Mouse (Mus musculus): Measurements from ENCODE around the gene Aldh3a1. TPM values are rescaled to one million over a fixed set of nuclear protein-coding genes. Genes with fewer than 3 reads are reported as not detected.
A peak's percentile ranks its signal among the peaks of the same experiment; 100 is the strongest.

Aldh3a1 gene
- total and polyA plus RNA-seq, 3 experiments = 0.08 TPM; not detected in 2

DNA sequence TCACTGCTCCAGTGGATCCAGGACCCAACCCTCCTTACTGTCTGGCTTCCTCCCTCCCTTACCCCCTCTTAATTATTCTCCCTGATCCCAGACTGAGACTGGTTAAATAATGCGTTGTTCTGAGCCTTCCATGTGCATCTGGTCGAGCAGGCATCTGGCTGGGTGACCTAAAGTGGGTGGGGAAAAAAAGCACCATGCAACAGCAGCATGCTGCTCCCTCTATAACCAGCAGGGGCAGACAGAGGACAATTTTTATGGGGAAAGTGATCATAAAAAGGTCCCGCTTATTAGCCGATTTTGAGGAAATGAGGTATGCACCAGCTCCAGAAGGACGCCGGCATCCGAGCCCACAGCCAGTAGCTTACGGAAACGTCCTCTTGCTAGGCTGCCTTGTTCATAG, 24.0 kb downstream of the Aldh3a1 start (continued):
- TF ChIP-seq ELF1 (IDR thresholded peaks at IDR 0.05; ENCODE audit: low read depth, low read length) = 0 out of 2 replicates have a peak, but pooled peaks have one; percentile 4
- no peak for TF ChIP-seq ETS1 (IDR thresholded peaks at IDR 0.05; ENCODE audit: low read depth, low read length)
- peak; percentile 96 for TF ChIP-seq ZC3H11A (IDR thresholded peaks at IDR 0.05; ENCODE audit: low read depth, low read length)
- peak; percentile 87 for TF ChIP-seq MYC (IDR thresholded peaks at IDR 0.05; ENCODE audit: low read depth, low read length)
- no peak for TF ChIP-seq GABPA (IDR thresholded peaks at IDR 0.05; ENCODE audit: low read depth, low read length)
- no peak for TF ChIP-seq TAL1 (IDR thresholded peaks at IDR 0.05; ENCODE audit: low read length)
- TF ChIP-seq KAT2A (conservative IDR thresholded peaks at IDR 0.05; ENCODE audit: low read depth, low read length) = no peak
- TF ChIP-seq CHD2 (IDR thresholded peaks at IDR 0.05; ENCODE audit: low read length) = no peak
- no peak for TF ChIP-seq NELFE (IDR thresholded peaks at IDR 0.05; ENCODE audit: low read depth, low read length)
- peak; percentile 64; the same call in 1 of the 2 replicates for TF ChIP-seq TBP (IDR thresholded peaks at IDR 0.05; ENCODE audit: low read depth, low read length)
- TF ChIP-seq MAZ (IDR thresholded peaks at IDR 0.05; ENCODE audit: low read depth, low read length) = 0 out of 2 replicates have a peak, but pooled peaks have one; percentile 12
- no peak for TF ChIP-seq POLR2AphosphoS2 (IDR thresholded peaks at IDR 0.05; ENCODE audit: low read length)
- 0 out of 2 replicates have a peak, but pooled peaks have one; percentile 8 for TF ChIP-seq GATA1 (IDR thresholded peaks at IDR 0.05; ENCODE audit: low read depth, low read length)
- TF ChIP-seq ZMIZ1 (IDR thresholded peaks at IDR 0.05; ENCODE audit: low read depth, low read length) = no peak
- TF ChIP-seq POLR2A (IDR thresholded peaks at IDR 0.05; ENCODE audit: control insufficient read depth in 1 of 2, insufficient read depth in 1 of 2, low read depth in 1 of 2, low read length in 2 of 2, poor library complexity in 1 of 2) = no peak
- TF ChIP-seq BHLHE40 (IDR thresholded peaks at IDR 0.05; ENCODE audit: borderline replicate concordance, low read depth, low read length) = no peak
- no peak for TF ChIP-seq MAFK (IDR thresholded peaks at IDR 0.05; ENCODE audit: borderline replicate concordance, low read depth, low read length)
- peak; percentile 97 for TF ChIP-seq SMC3 (IDR thresholded peaks at IDR 0.05; ENCODE audit: low read depth, low read length)
- TF ChIP-seq E2F4 (IDR thresholded peaks at IDR 0.05; ENCODE audit: borderline replicate concordance, low read depth, low read length) = no peak
- peak; percentile 69 to 99 (median 88) for TF ChIP-seq CTCF (IDR thresholded peaks at IDR 0.05 in 2 of 3, conservative IDR thresholded peaks at IDR 0.05 in 1 of 3; ENCODE audit: control insufficient read depth in 1 of 3, insufficient read depth in 1 of 3, low read depth in 2 of 3, low read length in 3 of 3, poor library complexity in 1 of 3, severe bottlenecking in 1 of 3)
- no peak for TF ChIP-seq UBTF (IDR thresholded peaks at IDR 0.05; ENCODE audit: borderline replicate concordance, insufficient read depth, low read depth, low read length)
- no peak for TF ChIP-seq USF2 (IDR thresholded peaks at IDR 0.05; ENCODE audit: borderline replicate concordance in 1 of 2, insufficient read depth in 1 of 2, low read depth in 1 of 2, low read length in 2 of 2)
- TF ChIP-seq CHD1 (IDR thresholded peaks at IDR 0.05; ENCODE audit: low read depth, low read length) = no peak

DNA sequence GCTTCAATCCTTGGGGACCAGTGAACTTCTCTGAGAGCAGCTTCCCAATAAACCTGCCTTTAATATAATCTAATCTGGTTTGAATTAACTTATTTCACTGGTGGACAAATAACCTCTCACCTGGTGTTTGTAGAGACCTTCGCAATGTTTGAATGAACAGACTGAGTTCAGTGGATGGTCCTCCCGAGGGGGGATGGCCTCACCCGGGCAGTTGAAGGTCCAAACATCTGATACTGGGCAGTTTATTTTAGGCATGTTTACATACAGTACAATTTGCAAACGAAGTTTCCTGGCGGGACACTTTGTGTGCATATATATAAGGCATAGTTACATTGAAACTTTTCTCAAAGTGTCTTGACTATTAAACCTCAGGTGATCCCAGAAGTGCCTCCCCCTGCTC, 26.8 kb downstream of the Aldh3a1 start:
- peaks cover 0 to 5% of the 10 kb centered on the region in 2 experiments; a peak in 2 of 4 replicates for H3K4me1 ChIP-seq (ENCODE audit: control insufficient read depth in 1 of 2, insufficient read depth in 2 of 2, low read length in 2 of 2)
- H3K9me3 ChIP-seq (replicated peaks; ENCODE audit: insufficient read depth, low read length) = no peaks in the 10 kb centered on the region
- H3K27me3 ChIP-seq (ENCODE audit: control insufficient read depth in 1 of 2, insufficient read depth in 2 of 2, low read length in 2 of 2) = peaks cover 3 to 6% of the 10 kb centered on the region in 2 experiments
- no peak for DNase-seq (ENCODE audit: low read depth, low spot score)
- H3K9ac ChIP-seq (ENCODE audit: control insufficient read depth, low read depth, low read length, poor library complexity, severe bottlenecking) = no peak overlapping the region
- H3K79me2 ChIP-seq (ENCODE audit: control insufficient read depth, insufficient read depth, low read length, poor library complexity) = no peaks in the 10 kb centered on the region
- no peak for TF ChIP-seq TAL1 (IDR thresholded peaks at IDR 0.05; ENCODE audit: low read length)
- no peak for TF ChIP-seq ELF1 (IDR thresholded peaks at IDR 0.05; ENCODE audit: low read depth, low read length)
- no peak for TF ChIP-seq MEF2A (IDR thresholded peaks at IDR 0.05; ENCODE audit: extremely low read depth, insufficient replicate concordance, low read depth, low read length, poor library complexity, severe bottlenecking)
- TF ChIP-seq MAFK (IDR thresholded peaks at IDR 0.05; ENCODE audit: borderline replicate concordance, low read depth, low read length) = no peak
- no peak for TF ChIP-seq USF2 (IDR thresholded peaks at IDR 0.05; ENCODE audit: borderline replicate concordance in 1 of 2, insufficient read depth in 1 of 2, low read depth in 1 of 2, low read length in 2 of 2)
- TF ChIP-seq POLR2AphosphoS5 (IDR thresholded peaks at IDR 0.05; ENCODE audit: borderline replicate concordance, low read depth, low read length) = no peak
- TF ChIP-seq SIN3A (IDR thresholded peaks at IDR 0.05; ENCODE audit: low read length) = no peak
- TF ChIP-seq SMC3 (IDR thresholded peaks at IDR 0.05; ENCODE audit: low read depth, low read length) = no peak
- no peak overlapping the region for H3K4me3 ChIP-seq (ENCODE audit: control insufficient read depth in 1 of 2, insufficient read depth in 1 of 2, low read depth in 2 of 2, low read length in 2 of 2)
- peaks cover 0 to 6% of the 10 kb centered on the region in 2 experiments; a peak in 1 of 4 replicates for H3K36me3 ChIP-seq (ENCODE audit: control insufficient read depth in 1 of 2, insufficient read depth in 2 of 2, low read length in 2 of 2)
- H3K27ac ChIP-seq (ENCODE audit: control insufficient read depth, low read depth, low read length) = no peak overlapping the region
